Mouse (Mus musculus) CH12.LX (cell line): ENCODE measurements at regions not wholly inside any gene's neighbourhood (a gene's known extent, or its start where the extent isn't known, plus 50 kb on each side); places are given as distances from the start of the nearest gene placed in this dataset.

Experiments used
- CHD2 ChIP-seq: IDR thresholded peaks from 2 replicates; pipeline ENCODE4 v1.6.1; 2011; ENCODE audit warnings: low read length, improper control_type of control experiment
- CTCF ChIP-seq, 2 experiments: IDR thresholded peaks in 1 of 2; conservative IDR thresholded peaks in 1 of 2; 2 replicates each; pipeline ENCODE4 v1.5.1; 2011 to 2012; ENCODE audit warnings: low read depth in 2 of 2, low read length in 2 of 2, improper control_type of control experiment in 1 of 2, inconsistent platforms in 1 of 2, mild to moderate bottlenecking in 1 of 2, moderate library complexity in 1 of 2
- EP300 ChIP-seq: IDR thresholded peaks from 2 replicates; pipeline ENCODE4 v1.6.1; 2011; ENCODE audit warnings: low read length, improper control_type of control experiment
- GABPA ChIP-seq: IDR thresholded peaks from 2 replicates; pipeline ENCODE4 v1.6.1; 2012; ENCODE audit warnings: low read depth, low read length, improper control_type of control experiment, inconsistent platforms; ENCODE audit not compliant: insufficient replicate concordance
- HCFC1 ChIP-seq: IDR thresholded peaks from 2 replicates; pipeline ENCODE4 v1.6.1; 2012; ENCODE audit warnings: low read depth, mild to moderate bottlenecking, inconsistent platforms, low read length, improper control_type of control experiment
- JUN ChIP-seq: IDR thresholded peaks from 2 replicates; pipeline ENCODE4 v1.6.1; 2011; ENCODE audit warnings: low read depth, mild to moderate bottlenecking, low read length, improper control_type of control experiment, moderate library complexity; ENCODE audit not compliant: insufficient read depth
- KAT2A ChIP-seq: IDR thresholded peaks from 2 replicates; pipeline ENCODE4 v1.6.1; 2012; ENCODE audit warnings: low read length, improper control_type of control experiment, inconsistent platforms; ENCODE audit not compliant: insufficient replicate concordance
- MXI1 ChIP-seq: IDR thresholded peaks from 2 replicates; pipeline ENCODE4 v1.6.1; 2011; ENCODE audit warnings: mild to moderate bottlenecking, low read depth, low read length, improper control_type of control experiment
- POLR2A ChIP-seq: IDR thresholded peaks from 2 replicates; pipeline ENCODE4 v1.6.1; 2011; ENCODE audit warnings: low read depth, mild to moderate bottlenecking, improper control_type of control experiment, low read length
- POLR2AphosphoS2 ChIP-seq: IDR thresholded peaks from 2 replicates; pipeline ENCODE4 v1.6.1; 2011; ENCODE audit warnings: low read depth, low read length, improper control_type of control experiment
- RCOR1 ChIP-seq: conservative IDR thresholded peaks from 2 replicates; pipeline ENCODE4 v1.6.1; 2012; ENCODE audit warnings: low read depth, mild to moderate bottlenecking, inconsistent platforms, low read length, improper control_type of control experiment
- TBP ChIP-seq: conservative IDR thresholded peaks from 2 replicates; pipeline ENCODE4 v1.6.1; 2011; ENCODE audit warnings: low read depth, low read length, improper control_type of control experiment
- ZNF384 ChIP-seq: IDR thresholded peaks from 2 replicates; pipeline ENCODE4 v1.6.1; 2012; ENCODE audit warnings: low read depth, low read length, improper control_type of control experiment, inconsistent platforms

DNA sequence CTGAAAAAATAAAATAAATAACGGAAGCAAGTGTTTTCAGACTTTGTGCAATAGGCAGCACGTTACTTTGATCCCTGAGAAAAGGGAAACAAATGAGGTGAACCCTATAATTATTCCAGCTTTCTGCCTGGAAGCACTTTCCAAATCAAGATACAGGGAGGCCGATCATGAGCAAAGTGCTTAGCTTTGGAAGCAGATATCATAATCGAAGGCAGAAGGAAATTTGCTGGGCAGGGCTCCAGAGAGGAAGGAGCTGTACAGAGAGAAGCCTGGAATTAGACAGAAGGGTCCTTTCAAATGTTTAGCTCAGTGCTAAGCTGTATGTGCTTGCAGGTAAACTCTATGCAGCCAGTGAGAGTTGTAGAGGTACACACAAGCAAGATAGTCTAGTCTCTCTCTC, 948.9 kb downstream of the Bcl11a start:
- TF ChIP-seq POLR2AphosphoS2 (no peak), HCFC1 (no peak), GABPA (no peak), CTCF (conservative IDR thresholded peaks at IDR 0.05 in 1 of 2, IDR thresholded peaks at IDR 0.05 in 1 of 2; ENCODE audit: low read depth in 2 of 2, low read length in 2 of 2) (no peak), ZNF384 (no peak), RCOR1 (no peak), POLR2A (no peak), KAT2A (no peak), MXI1 (no peak), EP300 (no peak), TBP (no peak), CHD2 (no peak), JUN (no peak)
